Mouse (Mus musculus) ovary, postnatal 14 days (tissue): Measurements from ENCODE around the gene Dennd4b.
"Not testable (repeated sequence)": the region's sequence is repeated elsewhere in the genome, so short reads cannot be mapped to it uniquely, and the experiment has no call there.

Experiments used
- DNase-seq: peaks from one replicate; pipeline ENCODE4 v3.0.0; 2022; ENCODE audit warnings: low spot score

Dennd4b gene

GRCm38 (mm10) chr3:90253174-90253573, 11.8 kb upstream of the Dennd4b start:
- DNase-seq: not testable (repeated sequence)

GRCm38 (mm10) chr3:90253653-90254418, 11.1 kb upstream of the Dennd4b start, which contains the start of gene Crtc2:
Crtc2 (plus strand) TSS chr3:90254163.
- peak; percentile 85 for DNase-seq

GRCm38 (mm10) chr3:90254419-90255193, 10.4 kb upstream of the Dennd4b start:
- no peak for DNase-seq

- no peak for DNase-seq
Observed at GRCm38 (mm10) chr3:90255194-90255565, 9.8 kb upstream of the Dennd4b start.

GRCm38 (mm10) chr3:90255784-90256353, 9.1 kb upstream of the Dennd4b start:
- no peak for DNase-seq

GRCm38 (mm10) chr3:90256731-90257530, 8.1 kb upstream of the Dennd4b start:
- DNase-seq: no peak

GRCm38 (mm10) chr3:90258521-90258920, 6.5 kb upstream of the Dennd4b start:
- DNase-seq: no peak

GRCm38 (mm10) chr3:90263121-90263771, 1.7 kb upstream of the Dennd4b start:
- no peak for DNase-seq

GRCm38 (mm10) chr3:90264687-90265033, 325 bp upstream of the Dennd4b start:
- no peak for DNase-seq

- DNase-seq: no peak
Observed at GRCm38 (mm10) chr3:90265932-90266741, 1.2 kb downstream of the Dennd4b start.

- no peak for DNase-seq
Observed at GRCm38 (mm10) chr3:90266901-90267775, 2.2 kb downstream of the Dennd4b start.

- no peak for DNase-seq
Observed at GRCm38 (mm10) chr3:90268190-90268589, 3.2 kb downstream of the Dennd4b start.

GRCm38 (mm10) chr3:90268971-90269370, 4.0 kb downstream of the Dennd4b start:
- no peak for DNase-seq

- no peak for DNase-seq
Observed at GRCm38 (mm10) chr3:90270784-90271183, 5.8 kb downstream of the Dennd4b start.

- no peak for DNase-seq
Observed at GRCm38 (mm10) chr3:90272170-90272569, 7.2 kb downstream of the Dennd4b start.

- DNase-seq: no peak
Observed at GRCm38 (mm10) chr3:90273855-90274254, 8.9 kb downstream of the Dennd4b start.

GRCm38 (mm10) chr3:90275286-90275685, 10.3 kb downstream of the Dennd4b start:
- no peak for DNase-seq

- DNase-seq: no peak
Observed at GRCm38 (mm10) chr3:90276858-90277257, 11.9 kb downstream of the Dennd4b start.

- DNase-seq: no peak
Observed at GRCm38 (mm10) chr3:90277793-90278192, 12.8 kb downstream of the Dennd4b start.

- no peak for DNase-seq
Observed at GRCm38 (mm10) chr3:90278211-90278610, 13.2 kb downstream of the Dennd4b start.
